Mouse (Mus musculus) limb, embryonic 14.5 days (tissue): ENCODE data around the gene Sry. TPM values are rescaled to one million over a fixed set of nuclear protein-coding genes. Genes with fewer than 3 reads are reported as not detected.

Experiments
- ATAC-seq: fragments of 200-750 bp; cut with Nextera tagmentation; 2 replicates; pipeline ENCODE4 v1.8.0; 2017; ENCODE audit warnings: low read depth, moderate number of reproducible peaks, moderate TSS enrichment; ENCODE audit not compliant: low FRiP score
- DNase-seq: peaks from one replicate; pipeline ENCODE4 v3.0.0-alpha.2; 2015; ENCODE audit warnings: low spot score
- H3K27ac ChIP-seq: fragments of 300-500 bp; sonication (generic); replicated peaks from 2 replicates; pipeline ENCODE4 v1.5.1; 2014; ENCODE audit warnings: low read depth, mild to moderate bottlenecking, low read length, moderate library complexity, mixed read lengths
- H3K27me3 ChIP-seq: fragments of 300-500 bp; sonication (generic); 2 replicates; pipeline ENCODE4 v1.6.1; 2014; ENCODE audit warnings: low read length, mixed read lengths; ENCODE audit not compliant: control insufficient read depth, insufficient read depth
- H3K36me3 ChIP-seq: fragments of 300-500 bp; sonication (generic); 2 replicates; pipeline ENCODE4 v1.6.1; 2014; ENCODE audit warnings: mild to moderate bottlenecking, low read length, moderate library complexity, mixed read lengths; ENCODE audit not compliant: control insufficient read depth, insufficient read depth
- H3K4me1 ChIP-seq: fragments of 300-500 bp; sonication (generic); 2 replicates; pipeline ENCODE4 v1.6.1; 2014; ENCODE audit warnings: antibody characterized with exemption, low read length, mixed read lengths; ENCODE audit not compliant: control insufficient read depth, insufficient read depth
- H3K4me2 ChIP-seq: fragments of 300-500 bp; sonication (generic); replicated peaks from 2 replicates; pipeline ENCODE4 v1.6.1; 2014; ENCODE audit warnings: low read depth, mild to moderate bottlenecking, low read length, moderate library complexity; ENCODE audit not compliant: severe bottlenecking
- H3K4me3 ChIP-seq: fragments of 300-500 bp; sonication (generic); replicated peaks from 2 replicates; pipeline ENCODE4 v1.5.1; 2014; ENCODE audit warnings: low read length
- H3K9ac ChIP-seq: fragments of 300-500 bp; sonication (generic); 2 replicates; pipeline ENCODE4 v1.6.1; 2014; ENCODE audit warnings: mild to moderate bottlenecking, low read depth, low read length, moderate library complexity; ENCODE audit not compliant: severe bottlenecking
- H3K9me3 ChIP-seq: fragments of 300-500 bp; sonication (generic); 2 replicates; pipeline ENCODE4 v1.6.1; 2016; ENCODE audit warnings: low read length; ENCODE audit not compliant: control insufficient read depth
- POLR2A ChIP-seq: fragments of 200-500 bp; IDR thresholded peaks from 2 replicates; pipeline ENCODE4 v1.8.0; 2012; ENCODE audit warnings: inconsistent platforms, mild to moderate bottlenecking, moderate library complexity, borderline replicate concordance; ENCODE audit not compliant: insufficient read depth, insufficient read length; ENCODE audit errors: extremely low read depth
- WGBS: fragments of 180-500 bp; shearing (Covaris S2); extraction: QIAGEN DNeasy Blood & Tissue Kit; methylation state at CpG from one replicate; pipeline ENCODE4 v1.1.7; 2014; 5-methylcytosine and 5-hydroxymethylcytosine counted together
- polyA plus RNA-seq, 2 experiments: library from polyadenylated mRNA; depleted of rRNA in 1 of 2; stranded (reverse) in 1 of 2; unstranded in 1 of 2; fragments of >200 nt; fragmentation: Nextera tagmentation in 1 of 2; extraction: Ambion mirVana in 1 of 2; gene quantifications; 2 replicates each; pipeline versions ENCODE4 v1.2.1 to v1.2.3; 2012 to 2014

The Sry gene
- not detected in 2 replicates for polyA plus RNA-seq (2012; rRNA removed)
- polyA plus RNA-seq (2014; fragmentation: Nextera tagmentation; extraction: Ambion mirVana): not detected in 2 replicates

DNA sequence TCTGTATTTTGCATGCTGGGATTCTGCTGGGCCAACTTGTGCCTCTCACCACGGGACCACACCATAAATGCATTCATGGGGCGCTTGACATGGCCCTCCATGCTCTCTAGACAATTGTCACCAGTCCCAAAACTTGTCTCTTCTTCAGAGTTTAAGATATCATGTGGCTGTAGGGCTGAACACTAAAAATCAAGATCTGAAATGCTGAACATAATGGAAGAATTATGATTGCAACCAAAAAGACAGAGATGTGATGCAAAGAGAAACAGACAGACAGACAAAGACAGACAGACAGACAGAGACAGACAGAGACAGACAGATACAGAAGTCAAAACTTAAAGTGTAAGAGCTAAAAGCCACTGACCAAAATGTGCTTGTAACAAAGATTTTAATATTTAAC is at the start of gene Sry:
TSS of gene Sry (minus strand) at position 101 of the 400 bp plus-strand sequence.
- H3K4me3 ChIP-seq: no peak within 1 kb of the TSS
- H3K4me1 ChIP-seq: no peaks in the 10 kb centered on the region
- no peaks in the 10 kb centered on the region for H3K36me3 ChIP-seq
- H3K27me3 ChIP-seq: no peaks in the 10 kb centered on the region
- ATAC-seq: no peak
- no peak within 1 kb of the TSS for H3K9ac ChIP-seq
- H3K4me2 ChIP-seq: no peak within 1 kb of the TSS
- H3K27ac ChIP-seq: no peak within 1 kb of the TSS
- no peak for TF ChIP-seq POLR2A
- WGBS: 63% methylated on average over 2 of the region's 2 CpGs
- no peak for DNase-seq
- H3K9me3 ChIP-seq: no peaks in the 10 kb centered on the region

Other genes starting within 250 kb of the Sry start
- not detected in 2 replicates for gene H2al2c, start 64.6 kb downstream of the Sry start, polyA plus RNA-seq (2012; rRNA removed)
- not detected in 2 replicates for gene H2al2c, start 64.6 kb downstream of the Sry start, polyA plus RNA-seq (2014; fragmentation: Nextera tagmentation; extraction: Ambion mirVana)
- not detected in 2 replicates for gene H2al2b, start 57.0 kb upstream of the Sry start, polyA plus RNA-seq (2012; rRNA removed)
- not detected in 2 replicates for gene H2al2b, start 57.0 kb upstream of the Sry start, polyA plus RNA-seq (2014; fragmentation: Nextera tagmentation; extraction: Ambion mirVana)
- not detected in 2 replicates for gene Gm4064, start 132.5 kb upstream of the Sry start, polyA plus RNA-seq (2012; rRNA removed)
- gene Gm4064, start 132.5 kb upstream of the Sry start, polyA plus RNA-seq (2014; fragmentation: Nextera tagmentation; extraction: Ambion mirVana): not detected in 2 replicates
- gene Rbmy, start 167.0 kb upstream of the Sry start, polyA plus RNA-seq (2012; rRNA removed): not detected in 2 replicates
- gene Rbmy, start 167.0 kb upstream of the Sry start, polyA plus RNA-seq (2014; fragmentation: Nextera tagmentation; extraction: Ambion mirVana): not detected in 2 replicates
- gene Gm10256, start 167.0 kb upstream of the Sry start, polyA plus RNA-seq (2012; rRNA removed): not detected in 2 replicates
- gene Gm10256, start 167.0 kb upstream of the Sry start, polyA plus RNA-seq (2014; fragmentation: Nextera tagmentation; extraction: Ambion mirVana): not detected in 2 replicates
- gene Gm10352, start 237.3 kb upstream of the Sry start, polyA plus RNA-seq (2012; rRNA removed): not detected in 2 replicates
- not detected in 2 replicates for gene Gm10352, start 237.3 kb upstream of the Sry start, polyA plus RNA-seq (2014; fragmentation: Nextera tagmentation; extraction: Ambion mirVana)